Mouse (Mus musculus) monocyte, adult 2 months (primary cell): ENCODE data around the gene Ern2.
A peak's percentile ranks its signal among the peaks of the same experiment; 100 is the strongest.

Source experiments
- DNase-seq, 2 experiments: peaks; one replicate each; pipeline ENCODE4 v3.0.0; 2022; ENCODE audit warnings: low spot score in 2 of 2, low read depth in 1 of 2

Ern2 gene

DNA sequence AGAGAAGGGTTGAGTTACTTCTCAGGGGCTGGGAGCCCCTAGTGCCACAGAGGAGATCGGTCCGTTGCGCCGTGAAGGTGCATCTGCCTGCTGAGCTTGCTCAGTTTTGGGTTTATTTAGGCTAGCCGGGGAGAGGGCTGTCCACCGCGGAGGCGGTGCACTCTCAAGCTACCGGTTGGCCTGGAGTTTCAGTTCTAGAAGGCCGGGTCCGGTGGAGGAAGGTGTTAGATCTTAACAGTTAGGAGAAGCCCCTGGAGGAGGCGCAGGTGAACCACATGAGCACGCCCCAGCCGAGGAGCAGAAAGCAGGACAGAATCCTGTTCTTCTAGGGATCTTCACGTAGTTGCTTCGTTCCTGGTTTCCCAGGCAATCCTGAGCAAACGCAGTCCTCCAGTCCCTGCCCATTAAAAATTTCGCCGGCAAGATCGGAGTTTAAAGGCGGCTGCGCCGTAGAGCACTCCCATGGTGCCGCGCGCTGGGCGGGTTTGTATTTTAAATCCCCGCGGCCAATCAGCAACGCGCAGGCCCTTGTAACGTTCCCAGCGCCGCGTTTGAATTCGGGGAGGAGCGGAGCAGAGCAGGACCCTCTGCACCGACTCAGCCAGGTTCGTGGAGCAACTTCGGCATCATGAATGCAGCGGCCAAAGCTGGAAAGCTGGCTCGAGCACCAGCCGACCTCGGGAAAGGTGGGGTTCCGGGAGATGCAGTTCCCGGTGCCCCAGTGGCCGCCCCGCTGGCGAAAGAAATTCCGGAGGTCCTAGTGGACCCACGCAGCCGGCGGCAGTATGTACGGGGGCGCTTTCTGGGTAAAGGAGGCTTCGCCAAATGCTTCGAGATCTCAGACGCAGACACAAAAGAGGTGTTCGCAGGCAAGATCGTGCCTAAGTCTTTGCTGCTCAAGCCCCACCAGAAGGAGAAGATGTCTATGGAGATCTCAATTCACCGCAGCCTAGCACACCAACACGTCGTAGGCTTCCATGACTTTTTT, 26.8 kb downstream of the Ern2 start, which contains the start of gene Plk1:
Gene Plk1, plus strand, starts transcription at position 525 of the 988 bp plus-strand sequence.
- DNase-seq, result peak in 1 of 2 experiments; percentile 25

DNA sequence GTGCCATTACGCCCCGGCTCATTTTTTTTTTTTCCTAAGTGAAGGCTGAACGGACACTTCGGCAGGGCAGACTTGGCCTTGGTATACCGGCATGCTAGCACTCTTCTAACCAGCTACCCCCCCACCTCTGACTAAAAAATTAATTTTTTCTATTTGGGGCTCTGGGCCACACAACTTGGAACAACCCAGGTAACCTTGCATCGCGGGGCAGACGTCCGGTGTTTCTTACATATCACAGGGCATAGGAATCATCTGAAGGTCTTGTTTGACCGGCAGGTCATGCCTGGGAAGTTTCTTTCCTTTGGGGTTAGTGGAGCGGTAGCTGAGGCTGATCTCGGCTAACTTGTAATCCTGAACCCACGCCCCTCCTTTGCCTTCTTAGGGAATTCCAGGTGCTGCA, 27.5 kb downstream of the Ern2 start:
- no peak for DNase-seq

DNA sequence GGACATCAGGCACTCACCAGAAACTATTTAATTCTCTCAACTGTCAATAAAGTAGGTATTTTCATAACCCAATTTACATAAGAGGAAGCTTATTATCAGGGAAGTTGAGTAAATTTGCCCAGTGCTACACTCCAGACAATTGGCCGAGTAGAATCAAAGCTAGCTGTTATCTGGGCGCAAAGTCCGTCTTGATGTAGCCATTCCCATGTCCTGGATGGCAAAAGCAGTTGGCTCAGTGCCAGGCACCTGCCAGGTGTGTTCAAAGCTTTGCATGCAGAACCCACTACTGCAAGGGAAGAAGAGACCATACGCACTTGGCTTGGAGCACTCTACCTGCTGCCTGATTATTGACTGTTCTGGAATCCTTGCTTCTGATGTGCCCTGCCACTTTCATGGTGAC, 33.5 kb downstream of the Ern2 start:
- no peak for DNase-seq

DNA sequence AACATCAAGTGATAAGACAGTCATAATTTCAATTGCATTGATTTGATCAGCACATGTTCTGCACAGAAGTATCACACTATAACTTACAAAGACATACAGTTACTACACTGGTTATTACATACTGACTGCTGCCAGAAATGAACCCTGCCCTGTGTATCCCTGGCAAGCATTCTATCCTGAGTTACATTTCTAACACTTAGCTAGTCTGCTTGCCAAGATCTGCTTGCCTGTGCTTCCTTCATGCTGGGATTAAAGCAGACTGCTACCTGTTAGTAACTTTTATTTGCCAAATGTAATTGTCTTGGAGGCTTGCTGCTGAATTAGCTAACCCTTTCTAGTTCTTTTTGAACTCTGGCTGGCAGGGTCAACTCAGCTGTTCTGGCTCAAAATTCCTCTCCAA, 45.0 kb downstream of the Ern2 start:
- DNase-seq, result no peak

DNA sequence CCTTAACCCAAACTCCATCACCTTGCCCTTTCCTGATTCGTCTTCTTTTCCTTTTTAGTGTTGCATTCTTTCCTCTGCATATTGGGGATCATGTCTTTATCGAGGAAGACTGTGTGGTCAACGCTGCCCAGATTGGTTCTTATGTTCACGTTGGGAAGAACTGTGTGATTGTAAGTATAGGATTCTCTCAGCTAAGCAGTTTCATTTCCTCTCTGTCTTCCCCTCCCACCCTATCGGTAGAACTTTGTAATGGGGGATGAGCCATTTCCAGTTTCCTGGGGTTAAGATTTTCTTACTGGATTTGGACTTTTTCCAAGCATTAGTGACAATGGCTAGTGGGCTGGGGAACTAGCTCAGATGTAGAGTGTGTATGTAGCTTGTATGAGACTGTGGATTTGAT, 47.8 kb downstream of the Ern2 start:
- no peak for DNase-seq

DNA sequence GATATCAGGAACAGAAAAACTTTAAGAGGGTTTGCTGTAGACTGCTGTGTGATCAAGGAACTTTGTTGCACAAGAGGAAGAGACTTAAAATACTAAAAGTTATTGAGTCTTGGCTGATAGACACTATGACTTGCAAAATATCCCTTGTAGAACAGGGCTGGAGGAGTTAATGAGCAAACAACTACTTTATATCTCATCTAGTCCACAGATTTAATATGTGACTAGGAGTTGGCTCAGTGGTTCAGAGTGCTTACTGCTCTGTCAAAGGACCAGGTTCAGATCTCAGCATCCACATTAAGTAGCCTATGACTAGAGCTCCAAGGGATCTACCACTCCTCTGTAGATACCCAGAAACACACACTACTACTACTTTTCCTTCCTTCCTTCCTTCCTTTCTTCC, 48.9 kb downstream of the Ern2 start:
- DNase-seq, result no peak

DNA sequence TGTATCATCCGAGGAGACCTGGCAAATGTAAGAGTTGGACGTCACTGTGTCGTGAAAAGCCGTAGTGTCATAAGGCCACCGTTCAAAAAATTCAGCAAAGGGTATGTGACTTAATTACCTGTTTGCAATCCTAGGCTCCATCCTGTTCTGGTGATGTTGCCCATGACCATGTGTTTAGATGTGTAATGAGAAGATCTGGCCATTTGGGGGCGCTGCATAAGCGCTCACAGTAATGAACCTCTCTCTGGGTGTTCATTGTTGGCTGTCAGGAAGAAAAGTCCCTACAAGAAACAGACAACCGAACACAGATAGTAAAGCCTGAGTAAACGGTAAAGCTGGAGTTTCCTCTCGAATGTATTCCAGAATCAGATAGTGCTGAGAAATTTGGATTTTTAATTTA, 50.9 kb downstream of the Ern2 start:
- no peak for DNase-seq

DNA sequence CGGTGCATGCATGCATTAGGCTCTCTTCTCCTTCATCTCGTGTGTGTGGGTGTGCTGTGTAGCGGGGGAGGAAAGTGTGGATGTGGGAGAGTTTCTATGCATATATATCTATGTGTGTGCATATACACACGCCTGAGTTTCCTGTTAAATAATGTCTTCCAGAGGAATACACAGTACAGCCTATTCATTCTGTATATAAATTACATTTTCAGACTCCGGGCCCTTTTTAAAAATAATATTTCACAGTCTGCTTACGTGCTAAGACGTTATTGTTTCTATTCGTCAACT, 52.7 kb downstream of the Ern2 start:
- no peak for DNase-seq

DNA sequence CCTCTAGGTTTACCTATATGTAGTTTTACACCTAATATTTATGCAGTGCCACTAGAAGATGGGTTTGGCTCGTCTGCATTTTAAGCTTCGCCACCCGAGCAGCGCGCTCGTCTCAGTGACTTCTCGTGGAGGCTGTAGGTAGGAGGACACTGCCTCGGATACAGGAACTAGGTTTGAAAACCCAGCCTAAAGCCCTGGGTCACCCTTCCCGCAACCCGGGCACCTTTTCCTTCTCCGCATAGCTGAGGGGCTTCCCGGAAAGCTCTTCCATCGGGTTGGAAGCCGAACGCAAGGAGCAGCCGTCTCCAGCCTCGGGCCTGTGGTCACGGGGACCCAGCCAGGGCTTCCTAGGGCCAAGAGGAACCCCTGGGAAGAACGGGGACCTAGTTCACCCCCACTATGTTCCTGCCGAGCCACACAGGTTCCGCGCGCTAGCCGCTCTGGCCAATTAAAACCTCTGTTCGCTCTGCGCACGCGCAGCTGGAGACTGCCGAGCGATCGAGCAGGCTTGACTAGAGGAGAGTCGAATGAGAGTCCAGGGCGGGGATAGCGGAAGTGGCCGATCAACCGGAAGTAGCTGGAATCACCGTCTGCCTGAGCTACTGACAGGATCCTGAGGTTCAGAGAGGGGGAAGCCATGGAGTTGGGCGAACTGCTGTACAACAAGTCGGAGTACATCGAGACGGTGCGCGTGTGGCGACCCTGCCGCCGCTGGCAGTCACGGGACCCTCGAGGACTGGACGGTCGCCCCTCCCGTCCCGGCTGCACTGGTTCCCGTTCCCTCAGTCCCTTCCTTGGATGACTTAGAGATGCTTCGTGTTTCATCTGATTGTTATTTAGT, 53.3 kb downstream of the Ern2 start, which contains the start of the genes Palb2 and Dctn5:
Gene Palb2, minus strand, starts transcription at position 489 of the 841 bp plus-strand sequence.
Gene Dctn5, plus strand, starts transcription at position 545 of the 841 bp plus-strand sequence.
- DNase-seq, result peak; percentile 96 to 98

DNA sequence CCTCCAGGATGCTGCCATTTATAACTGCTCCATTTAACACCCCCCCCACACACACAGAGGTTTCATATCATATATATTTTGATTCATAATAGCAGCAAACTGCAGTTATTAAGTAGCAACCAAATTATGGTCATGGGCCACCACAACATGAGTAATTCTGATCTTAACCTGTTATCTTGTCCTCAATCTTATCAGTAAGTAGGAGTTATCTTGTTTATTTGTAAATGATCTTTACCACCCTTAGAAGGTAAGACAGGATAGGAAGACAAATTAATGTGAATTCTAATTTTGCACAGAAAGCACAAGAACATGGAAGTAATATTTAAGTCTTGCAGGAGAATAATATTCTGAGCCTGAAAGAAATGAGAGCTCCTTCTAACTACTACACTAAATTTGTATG, 54.2 kb downstream of the Ern2 start:
- DNase-seq, result no peak

DNA sequence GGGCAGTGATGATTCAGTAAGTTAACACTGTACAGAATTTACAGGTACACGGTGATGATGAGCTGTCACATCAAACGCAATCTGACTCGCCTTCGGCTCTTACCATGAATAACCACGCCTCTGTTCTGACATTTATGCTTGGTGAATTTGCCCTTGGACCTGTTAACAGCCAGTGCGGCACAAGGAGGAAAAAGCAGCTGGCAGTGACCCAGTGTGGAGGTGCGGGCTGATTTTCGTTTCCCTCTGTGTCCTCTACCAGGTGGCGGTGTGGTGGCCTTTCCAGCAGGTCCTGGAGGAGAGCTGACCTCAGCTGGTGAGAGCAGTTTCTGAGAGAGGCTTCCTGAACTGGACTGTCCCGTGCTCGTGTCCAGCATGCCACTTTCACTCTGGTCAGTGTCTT, 59.1 kb downstream of the Ern2 start:
- DNase-seq, result no peak

DNA sequence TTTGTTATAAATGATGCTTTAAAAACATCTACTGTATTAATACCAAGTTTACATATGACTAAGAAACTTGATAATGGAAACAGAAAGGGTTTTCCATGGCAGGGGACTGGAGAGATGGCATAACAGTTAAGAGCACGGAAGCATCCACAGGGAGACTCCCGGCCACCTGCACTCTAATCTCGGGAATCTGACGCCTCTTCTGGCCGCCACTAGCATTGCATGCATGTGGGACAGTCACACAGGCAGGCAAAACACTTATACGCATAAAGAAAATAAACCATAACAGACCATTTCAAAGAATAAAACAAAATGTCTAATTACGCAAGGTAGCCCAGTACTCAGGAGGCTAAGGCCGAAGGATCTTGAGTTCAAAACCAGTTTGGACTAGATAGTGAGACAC, 60.4 kb downstream of the Ern2 start:
- no peak for DNase-seq

DNA sequence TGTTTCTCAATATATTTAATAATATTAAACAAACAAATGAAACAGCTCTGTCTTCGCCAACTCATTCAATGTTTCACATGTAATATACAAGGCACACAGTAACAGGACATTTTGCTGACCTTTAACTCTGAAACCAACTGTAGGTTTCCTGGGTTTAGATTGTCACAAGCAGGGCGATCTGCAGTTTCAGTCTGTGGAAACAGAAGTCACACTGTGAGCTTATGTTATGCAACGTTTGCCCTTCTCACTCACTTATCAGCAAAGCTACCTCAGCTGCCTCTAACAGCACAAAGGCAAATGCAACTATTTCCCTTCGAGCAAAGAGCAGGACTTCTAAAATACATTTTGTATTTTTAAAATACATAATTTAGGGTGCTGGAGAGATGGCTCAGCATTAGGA, 62.5 kb downstream of the Ern2 start:
- DNase-seq, result no peak
